Mouse (Mus musculus) G1E (cell line): ENCODE data around the gene Slc1a5.

Experiments used
- CTCF ChIP-seq: IDR thresholded peaks from 2 replicates; pipeline ENCODE4 v1.5.1; 2012; ENCODE audit warnings: low read depth, low read length, inconsistent platforms, mixed read lengths
- GATA1 ChIP-seq: IDR thresholded peaks from 2 replicates; pipeline ENCODE4 v1.6.1; 2012; ENCODE audit warnings: borderline replicate concordance, low read length, inconsistent platforms, mixed read lengths
- POLR2AphosphoS5 ChIP-seq: IDR thresholded peaks from 2 replicates; pipeline ENCODE4 v1.6.1; 2012; ENCODE audit warnings: low read depth, low read length, inconsistent platforms; ENCODE audit not compliant: insufficient replicate concordance
- TAL1 ChIP-seq: conservative IDR thresholded peaks from 2 replicates; pipeline ENCODE4 v1.6.1; 2012; ENCODE audit warnings: low read depth, low read length, inconsistent platforms, mixed read lengths

DNA sequence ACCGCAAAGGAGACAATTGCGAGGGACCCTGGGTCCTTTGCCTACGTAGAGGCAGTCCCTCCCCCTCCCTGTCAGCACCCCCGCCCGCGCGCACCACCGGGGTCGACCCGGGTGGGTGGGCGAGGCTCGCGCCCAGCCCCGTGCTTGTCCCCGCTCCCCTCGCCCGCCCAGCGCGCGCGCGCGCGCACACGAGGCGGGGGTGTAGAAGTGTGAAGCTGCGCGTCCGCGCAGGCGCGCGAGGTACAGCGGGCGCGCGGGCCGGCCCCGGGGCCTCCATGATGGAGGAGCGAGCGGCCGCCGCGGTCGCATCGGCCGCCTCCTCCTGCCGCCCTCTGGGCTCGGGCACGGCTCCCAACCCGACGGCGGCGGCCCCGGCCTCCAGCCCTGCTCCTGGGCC lies 34.9 kb downstream of the Slc1a5 start:
- TF ChIP-seq CTCF (no peak), TAL1 (no peak), POLR2AphosphoS5 (no peak), GATA1 (no peak)
